Comparison of ENCODE assay signal across 9 mouse cellular contexts in the genomic region with DNA sequence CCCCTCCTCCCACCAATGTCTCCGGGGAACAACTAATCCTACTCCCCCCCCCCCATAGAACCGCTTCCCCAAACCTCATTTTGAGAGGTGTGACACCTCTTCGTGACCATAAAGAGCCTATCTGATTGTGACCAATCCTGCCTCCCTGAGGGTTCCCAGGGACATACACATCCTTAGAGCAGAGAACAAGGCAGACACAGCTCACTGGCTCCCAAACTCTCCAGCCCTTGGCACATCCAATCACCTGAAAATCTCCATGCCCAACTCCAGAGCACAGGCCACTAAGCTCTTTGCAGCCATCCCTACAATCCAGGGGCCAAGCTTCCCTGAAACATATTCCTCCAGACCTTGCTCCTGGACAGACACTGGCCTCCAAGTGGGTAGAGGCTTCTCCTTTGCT.
DNase-seq lines count a peak whose midpoint lies in the region; ATAC-seq and TF ChIP-seq lines count a peak whose summit lies in the region.
"Had no signal": no experiment of that assay in that cellular context is flagged by ENCODE, and none has a peak within 500 bp of the region (broad histone marks: within the 10 kb centered on the region; RNA-seq: fewer than 3 reads in every experiment).

No protein-coding gene starts in this region.

- ATAC-seq in embryonic facial prominence, embryonic 15.5 days (ENCODE audit: insufficient number of reproducible peaks, low FRiP score, low TSS enrichment, low read depth), result no peak
- ATAC-seq in hindbrain, embryonic 16.5 days, result no peak

- H3K27ac ChIP-seq in left cerebral cortex, adult 2 months, result peak overlapping the region; percentile 93
- no peak overlapping the region for H3K27ac ChIP-seq in embryonic facial prominence, embryonic 15.5 days (replicated peaks)
- no peak overlapping the region; the same call in 1 of the 2 replicates for H3K27ac ChIP-seq in hindbrain, embryonic 16.5 days (ENCODE audit: low read depth, low read length)
- H3K27ac ChIP-seq in olfactory bulb, adult 2 months (ENCODE audit: insufficient read depth, low read depth, low read length), result no peak overlapping the region

- H3K36me3 ChIP-seq in embryonic facial prominence, embryonic 15.5 days, result no peaks in the 10 kb centered on the region
- H3K36me3 ChIP-seq in hindbrain, embryonic 16.5 days (ENCODE audit: control insufficient read depth, insufficient read depth, low read length), result no peaks in the 10 kb centered on the region

- TF ChIP-seq POLR2A in olfactory bulb, adult 2 months (IDR thresholded peaks at IDR 0.05; ENCODE audit: insufficient read depth, low read depth, low read length), result no peak

- no peak overlapping the region; the same call in 1 of the 2 replicates for H3K4me2 ChIP-seq in embryonic facial prominence, embryonic 15.5 days (replicated peaks)
- peak overlapping the region; percentile 87 for H3K4me2 ChIP-seq in hindbrain, embryonic 16.5 days (ENCODE audit: low read length)

- WGBS in embryonic facial prominence, embryonic 15.5 days, result 19% methylated on average over 3 of the region's 3 CpGs
- WGBS in hindbrain, embryonic 16.5 days, result 23% methylated on average over 3 of the region's 3 CpGs
- WGBS in olfactory bulb, adult 2 months, result 25% methylated on average over 3 of the region's 3 CpGs

- intact Hi-C loops in left cerebral cortex, adult 2 months (cut with DNase I), result loop anchor here (5.0 to 10.0 kb wide), 3 partner anchors 248 to 1443 kb away; partner anchors contain the start of gene Aen

- peaks cover 23% of the 10 kb centered on the region for H3K4me1 ChIP-seq in embryonic facial prominence, embryonic 15.5 days
- H3K4me1 ChIP-seq in hindbrain, embryonic 16.5 days (ENCODE audit: control insufficient read depth, insufficient read depth, low read depth, low read length), result peaks cover 24% of the 10 kb centered on the region
- H3K4me1 ChIP-seq in olfactory bulb, adult 2 months (ENCODE audit: control insufficient read depth, insufficient read depth, low read length), result peaks cover 38% of the 10 kb centered on the region

- H3K9me3 ChIP-seq in embryonic facial prominence, embryonic 15.5 days (replicated peaks), result no peaks in the 10 kb centered on the region
- H3K9me3 ChIP-seq in hindbrain, embryonic 16.5 days (ENCODE audit: control insufficient read depth, low read length), result no peaks in the 10 kb centered on the region

- TF ChIP-seq CTCF in left cerebral cortex, adult 2 months (IDR thresholded peaks at IDR 0.05), result no peak
- TF ChIP-seq CTCF in olfactory bulb, adult 2 months (IDR thresholded peaks at IDR 0.05; ENCODE audit: insufficient read depth, low read depth, low read length), result no peak

- H3K9ac ChIP-seq in embryonic facial prominence, embryonic 15.5 days, result no peak overlapping the region
- H3K9ac ChIP-seq in hindbrain, embryonic 16.5 days (ENCODE audit: low read depth, low read length), result peak overlapping the region; percentile 86
- H3K9ac ChIP-seq: lung, embryonic 14.5 days had no signal

- H3K27me3 ChIP-seq in embryonic facial prominence, embryonic 15.5 days, result peaks cover 69% of the 10 kb centered on the region
- H3K27me3 ChIP-seq in hindbrain, embryonic 16.5 days (replicated peaks; ENCODE audit: control insufficient read depth, insufficient read depth, low read length), result 0 out of 2 replicates have a peak, but pooled peaks cover 2% of the 10 kb centered on the region

- DNase-seq in left cerebral cortex, adult 2 months (ENCODE audit: extremely low spot score in 1 of 2, low spot score in 2 of 2), result no peak
- DNase-seq in left cerebral cortex, adult 9 months (ENCODE audit: low spot score in 2 of 2), result no peak
- DNase-seq in adrenal gland, postnatal 4 days (ENCODE audit: low spot score in 2 of 2), result no peak
- DNase-seq in layer of hippocampus, postnatal 14 days (ENCODE audit: low spot score in 2 of 2), result no peak
- DNase-seq: kidney, adult 11 months; lung, embryonic 14.5 days had no signal

- H3K4me3 ChIP-seq in left cerebral cortex, adult 2 months, result peak overlapping the region; percentile 86
- H3K4me3 ChIP-seq in embryonic facial prominence, embryonic 15.5 days (replicated peaks), result peak overlapping the region; percentile 46; the same call in 1 of the 2 replicates
- peak overlapping the region; percentile 78 for H3K4me3 ChIP-seq in hindbrain, embryonic 16.5 days (ENCODE audit: low read length)
- H3K4me3 ChIP-seq in olfactory bulb, adult 2 months (ENCODE audit: insufficient read depth, low read depth, low read length), result peak overlapping the region; percentile 87
